Mouse (Mus musculus): ENCODE data around the gene Farp1.

Gene Farp1

DNA sequence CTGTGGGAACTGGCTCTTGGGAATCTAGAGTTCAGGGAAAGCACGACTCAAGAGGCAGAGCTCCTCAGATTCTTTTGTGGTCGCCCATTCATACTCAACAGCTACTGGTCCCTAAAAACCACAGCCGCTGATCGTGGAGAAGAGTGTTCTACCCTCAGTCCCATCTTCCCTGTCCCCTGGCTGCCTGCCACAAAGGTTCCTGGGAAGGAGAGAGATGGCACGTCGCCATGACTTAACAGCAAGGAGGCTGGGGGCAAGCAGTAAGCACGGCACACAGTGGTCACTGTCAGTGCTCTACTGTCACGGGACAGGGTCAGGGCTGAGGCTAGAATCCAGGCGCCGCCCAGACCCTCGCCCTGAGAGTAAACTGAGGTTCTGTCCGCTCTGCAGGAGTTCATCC lies 240.0 kb downstream of the Farp1 start:
- DNase-seq, result no peak

DNA sequence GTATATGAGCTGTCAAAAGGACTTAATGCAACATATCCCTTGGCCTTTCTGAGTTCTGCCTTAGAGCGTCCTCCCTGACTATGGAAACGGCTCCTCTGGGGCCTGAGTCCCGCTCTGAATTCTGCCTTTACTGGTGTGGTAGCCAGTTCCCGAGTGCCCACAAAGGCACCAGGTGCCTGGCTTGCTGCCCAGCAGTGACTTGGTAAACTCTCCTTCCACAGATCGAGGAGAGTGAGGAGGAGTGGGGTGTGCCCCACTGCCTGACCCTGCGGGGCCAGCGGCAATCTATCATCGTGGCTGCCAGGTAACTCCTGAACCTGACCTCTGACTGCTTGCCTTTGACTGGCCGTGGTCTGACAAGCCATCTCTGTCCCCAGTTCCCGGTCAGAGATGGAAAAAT lies 241.0 kb downstream of the Farp1 start:
- DNase-seq, result no peak

- peak; percentile 72 for DNase-seq
Observed at GRCm38 (mm10) chr14:121279106-121279505, 244.1 kb downstream of the Farp1 start.

DNA sequence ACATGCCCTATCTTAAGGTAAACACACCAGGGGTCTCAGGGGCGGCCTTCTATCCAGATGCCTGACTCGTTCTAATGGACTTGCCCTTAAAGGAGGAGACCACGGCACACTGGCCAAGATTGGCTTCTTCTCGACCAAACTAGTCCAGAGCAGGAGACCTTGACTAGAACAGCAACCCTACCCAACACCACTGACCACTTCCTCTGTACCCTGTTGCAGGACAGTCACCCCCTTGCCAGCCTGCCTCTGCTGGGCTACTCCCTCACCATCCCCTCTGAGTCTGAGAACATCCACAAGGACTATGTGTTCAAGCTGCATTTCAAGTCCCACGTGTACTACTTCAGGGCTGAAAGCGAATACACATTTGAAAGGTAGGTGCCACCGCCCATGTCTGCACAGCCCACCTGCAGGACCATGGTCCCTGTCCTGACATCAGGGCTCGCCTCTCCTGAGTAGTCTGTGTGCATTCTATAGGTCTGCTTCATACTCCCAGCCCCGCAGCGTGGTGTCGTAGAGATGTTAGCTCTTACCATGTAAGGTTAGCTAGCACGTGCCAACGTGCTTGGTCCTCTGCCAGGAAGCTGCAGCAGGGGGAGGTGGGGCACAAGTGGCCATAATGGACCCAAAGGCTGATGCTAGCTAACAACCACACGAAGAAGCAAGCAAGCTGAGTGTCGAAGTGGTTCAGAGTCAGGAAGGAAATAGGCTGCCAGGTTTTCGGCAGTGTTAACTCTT lies 245.8 kb downstream of the Farp1 start:
- DNase-seq, result no peak

GRCm38 (mm10) chr14:121281336-121281710 lies 246.3 kb downstream of the Farp1 start:
- no peak for DNase-seq

DNA sequence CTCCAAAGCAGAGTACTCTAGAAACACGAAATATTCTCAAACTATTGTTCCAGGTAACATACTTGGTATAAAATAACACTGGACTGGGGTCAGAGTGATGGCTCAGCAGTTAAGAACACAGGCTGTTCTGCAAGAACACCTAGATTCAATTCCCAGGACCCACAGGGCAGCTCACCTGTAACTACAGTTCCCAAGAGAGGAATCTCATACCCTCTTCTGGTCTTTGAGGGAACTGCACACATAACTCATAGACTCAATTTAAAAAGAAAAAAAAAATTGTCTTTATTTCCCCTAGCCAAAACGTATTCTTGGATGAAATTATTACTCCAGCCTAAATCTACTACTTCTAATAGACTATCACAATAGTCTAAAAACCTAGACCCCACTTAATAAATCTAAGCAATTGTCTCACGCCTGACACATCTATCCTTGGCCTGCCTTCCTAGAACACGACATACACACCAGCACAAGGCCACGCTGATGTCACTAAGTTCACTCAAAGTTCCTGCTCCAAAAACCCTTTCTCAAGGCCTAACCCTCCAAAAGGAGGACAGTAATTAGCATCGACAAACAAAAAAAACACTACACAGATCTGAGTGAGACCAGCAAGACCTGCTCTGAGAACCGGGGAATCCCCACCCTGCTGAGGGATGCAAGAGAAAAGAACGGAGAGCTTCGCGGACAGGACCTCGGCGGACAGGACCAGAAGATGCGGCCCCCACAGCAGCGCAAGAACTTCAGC lies 250.6 kb downstream of the Farp1 start:
- no peak for DNase-seq

DNA sequence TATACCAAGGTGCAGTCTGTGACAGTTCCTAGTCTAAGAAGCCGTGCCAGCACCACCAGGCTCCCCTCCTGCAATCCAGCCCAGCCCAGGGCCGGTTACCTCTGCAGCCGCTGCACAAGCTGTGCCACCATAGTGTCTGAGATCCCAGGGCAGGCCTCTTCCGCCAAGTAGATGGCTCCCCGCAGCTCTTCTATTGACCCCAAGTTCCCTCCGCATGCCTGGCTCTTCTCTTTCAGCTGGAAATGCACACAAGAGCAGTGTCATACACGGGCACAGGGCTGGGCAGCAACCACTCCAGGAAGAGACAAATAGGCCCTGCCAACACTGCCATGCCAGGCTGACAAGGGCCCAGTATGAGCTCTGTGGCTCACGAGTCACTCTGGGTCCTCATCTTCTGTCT lies 256.9 kb downstream of the Farp1 start:
- DNase-seq, result no peak

DNA sequence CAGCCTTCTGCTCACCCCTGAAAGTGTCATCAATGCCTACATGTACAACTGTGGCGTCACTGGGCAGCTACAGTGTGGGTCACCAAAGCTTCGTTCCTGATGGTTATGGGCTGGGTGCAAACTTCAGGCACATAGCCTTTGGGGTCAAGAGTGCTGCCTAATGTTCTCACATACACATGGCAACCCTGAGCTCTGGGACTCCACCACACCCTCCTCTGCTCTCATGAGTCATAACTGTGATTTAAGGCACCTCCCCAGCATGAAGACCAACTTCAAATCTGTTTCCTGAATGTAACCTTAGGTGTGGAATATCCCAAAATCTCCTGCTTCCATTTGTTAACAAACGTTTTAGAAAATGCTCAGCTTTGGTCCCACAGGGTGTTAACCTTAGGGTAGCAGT lies 257.4 kb downstream of the Farp1 start:
- DNase-seq, result no peak

- DNase-seq, result no peak
Observed at GRCm38 (mm10) chr14:121294484-121294883, 259.5 kb downstream of the Farp1 start.

GRCm38 (mm10) chr14:121297103-121297502 lies 262.1 kb downstream of the Farp1 start:
- no peak for DNase-seq

DNA sequence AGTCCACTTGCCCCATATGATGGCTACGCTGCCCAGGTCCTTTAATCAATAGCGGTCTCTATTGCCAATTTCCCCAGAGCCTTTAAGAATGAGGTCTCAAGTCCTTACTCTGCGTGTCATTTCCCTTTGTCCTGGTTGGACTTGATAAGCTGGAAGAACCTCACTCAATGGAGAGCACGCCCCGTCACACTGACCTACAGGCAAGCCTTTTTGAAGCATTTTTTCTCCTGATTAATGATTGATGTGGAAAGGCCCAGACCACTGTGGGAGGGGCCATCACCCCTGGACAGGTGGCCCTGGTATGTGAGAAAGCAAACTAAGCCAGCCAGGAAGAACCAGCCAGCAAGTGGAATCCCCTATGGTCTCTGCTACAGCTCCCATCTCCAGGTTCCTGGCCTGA lies 263.5 kb downstream of the Farp1 start:
- no peak for DNase-seq

DNA sequence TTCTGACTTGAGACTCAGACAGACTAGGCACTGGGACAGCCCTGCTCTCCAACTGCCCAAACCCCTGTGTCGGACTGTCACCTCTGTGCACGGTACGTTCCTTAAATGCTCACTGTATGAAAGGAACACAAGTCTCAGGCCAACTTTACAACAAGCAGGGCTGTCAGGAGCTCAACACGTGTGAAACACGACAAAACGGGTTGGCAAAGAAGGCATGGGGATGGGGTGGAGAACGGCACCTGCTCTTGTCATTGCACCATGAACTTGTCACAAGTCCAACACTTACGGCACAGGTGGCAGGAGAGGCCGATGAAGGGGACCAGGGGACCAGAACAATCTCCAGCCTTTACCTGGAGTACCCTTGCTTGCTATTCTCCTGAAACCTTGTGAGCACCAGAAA lies 264.1 kb downstream of the Farp1 start:
- DNase-seq, result no peak

DNA sequence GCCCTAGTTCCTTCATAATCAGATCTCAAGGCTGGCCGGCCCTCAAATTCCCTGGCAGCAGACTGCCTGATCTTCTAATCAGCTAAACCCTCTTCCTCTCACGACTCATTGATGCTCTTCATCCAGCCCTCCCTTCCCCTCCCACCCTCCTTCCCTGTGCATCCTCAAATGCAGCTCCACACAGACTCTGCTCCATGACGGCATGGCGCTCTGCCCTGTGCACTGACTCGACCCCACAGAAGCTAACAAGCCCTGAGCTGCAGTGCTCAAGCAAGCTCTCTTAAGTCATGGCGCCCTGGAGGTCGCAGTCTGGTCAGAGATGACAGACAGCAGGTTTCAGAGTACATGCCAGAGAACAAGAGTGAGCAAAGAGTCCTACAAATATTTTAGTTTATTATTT lies 269.5 kb downstream of the Farp1 start:
- DNase-seq, result no peak

DNA sequence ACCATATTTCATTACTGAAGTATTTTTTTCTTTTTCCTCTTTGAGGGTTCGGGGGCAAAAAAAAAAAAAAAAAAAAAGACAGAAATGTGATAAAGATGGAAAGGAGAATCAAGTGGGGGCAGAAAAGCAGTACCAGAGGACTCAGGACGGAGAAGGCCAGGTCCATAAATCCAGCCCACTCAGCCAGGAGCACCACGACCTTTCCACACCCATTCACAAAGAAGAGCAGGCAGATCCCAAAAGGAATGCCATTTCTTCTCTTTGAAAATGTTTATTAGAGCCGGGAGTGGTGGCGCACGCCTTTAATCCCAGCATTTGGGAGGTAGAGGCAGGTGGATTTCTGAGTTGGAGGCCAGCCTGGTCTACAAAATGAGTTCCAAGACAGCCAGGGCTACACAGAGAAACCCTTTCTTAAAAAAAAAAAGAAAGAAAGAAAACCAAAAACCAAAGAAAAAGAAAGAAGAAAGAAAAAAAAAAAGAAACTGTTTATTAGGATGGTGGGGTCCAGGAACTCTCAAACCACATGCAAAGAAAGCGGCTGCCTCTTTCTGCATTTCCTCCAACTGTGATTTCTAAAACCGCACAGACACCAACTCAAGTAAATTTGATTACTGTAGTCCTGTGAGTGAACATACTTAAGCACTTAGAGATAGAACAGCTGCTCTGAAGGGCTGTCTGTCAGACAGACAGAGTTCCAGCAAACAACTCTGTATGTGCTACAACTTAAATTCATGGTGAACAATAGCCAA lies 270.5 kb downstream of the Farp1 start:
- DNase-seq, result no peak

DNA sequence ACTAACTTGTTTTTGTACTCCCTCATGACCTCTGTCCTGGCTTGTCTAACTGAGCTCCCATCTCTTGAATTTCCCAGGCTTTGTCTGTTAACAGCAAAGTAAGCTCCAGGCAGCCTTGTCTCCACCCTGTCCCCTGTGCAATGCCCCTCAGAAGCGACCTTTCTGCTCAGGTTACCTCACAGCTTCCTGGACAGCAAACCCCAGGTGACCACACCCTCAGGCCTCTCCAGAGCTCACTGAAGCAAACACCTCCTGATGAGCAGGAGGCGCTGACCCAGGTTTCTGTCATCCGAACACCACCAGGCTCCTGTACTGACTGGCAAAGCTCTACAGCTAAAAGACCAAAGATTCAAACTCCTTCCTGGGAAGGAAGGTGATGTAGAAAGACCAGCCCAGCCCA lies 274.9 kb downstream of the Farp1 start:
- no peak for DNase-seq

GRCm38 (mm10) chr14:121310325-121311080 lies 275.5 kb downstream of the Farp1 start:
- DNase-seq, result no peak

DNA sequence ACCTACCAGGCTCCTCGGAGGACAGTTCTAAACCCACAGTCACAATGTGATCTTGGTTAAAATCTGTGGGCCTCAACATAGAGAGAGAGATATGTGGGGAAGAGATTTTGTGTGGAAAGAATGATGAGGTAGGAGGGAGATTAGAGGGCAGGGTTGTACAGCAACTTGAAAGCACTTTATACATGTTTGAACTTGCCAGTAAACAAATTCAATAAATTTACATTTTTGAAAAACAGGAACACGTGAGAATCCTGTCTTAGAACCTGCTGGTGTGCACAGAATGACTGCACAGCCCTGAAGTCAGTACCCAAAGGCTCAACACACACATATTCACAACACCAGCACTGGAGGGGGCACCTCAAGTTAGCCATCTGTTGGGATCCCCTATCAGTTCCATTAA lies 276.1 kb downstream of the Farp1 start:
- DNase-seq, result no peak

DNA sequence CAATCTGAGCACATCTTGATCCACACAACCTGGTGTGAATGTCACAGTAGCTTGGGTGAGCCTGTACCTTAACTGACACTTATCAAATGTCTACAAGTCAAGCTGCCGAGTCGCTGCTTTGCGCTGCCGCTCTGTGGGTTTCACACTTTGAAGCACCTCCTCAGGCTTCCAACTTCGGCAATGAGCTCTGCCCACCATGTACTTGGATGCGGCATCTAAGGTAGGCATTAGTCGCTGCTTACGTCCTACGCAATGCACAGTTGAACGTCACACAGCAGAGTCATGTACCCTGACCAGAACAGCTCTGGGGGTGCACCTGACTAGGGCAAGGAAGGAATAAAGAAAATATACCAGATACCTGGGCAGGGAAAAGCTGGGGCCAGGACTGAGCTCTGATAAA lies 278.3 kb downstream of the Farp1 start:
- DNase-seq, result no peak

DNA sequence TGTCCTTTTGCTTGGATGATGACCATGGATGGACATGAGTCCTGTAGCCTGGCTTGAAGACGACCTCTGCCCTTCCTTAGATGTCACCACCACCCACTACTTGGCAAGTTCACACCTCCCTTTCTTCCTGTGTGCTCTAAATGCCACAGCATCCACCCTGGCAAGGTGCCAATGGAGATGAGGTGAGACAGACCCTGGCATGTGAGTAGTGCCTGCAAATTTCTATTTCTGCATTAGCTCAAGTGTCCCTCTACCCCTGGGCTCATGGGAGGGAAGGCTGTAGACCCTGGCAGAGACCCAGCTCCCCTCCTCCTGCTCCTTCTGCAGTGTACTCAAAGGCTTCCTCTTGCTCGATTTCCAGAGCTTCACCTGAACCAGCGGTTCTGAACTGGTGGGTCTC lies 279.9 kb downstream of the Farp1 start:
- DNase-seq, result no peak

DNA sequence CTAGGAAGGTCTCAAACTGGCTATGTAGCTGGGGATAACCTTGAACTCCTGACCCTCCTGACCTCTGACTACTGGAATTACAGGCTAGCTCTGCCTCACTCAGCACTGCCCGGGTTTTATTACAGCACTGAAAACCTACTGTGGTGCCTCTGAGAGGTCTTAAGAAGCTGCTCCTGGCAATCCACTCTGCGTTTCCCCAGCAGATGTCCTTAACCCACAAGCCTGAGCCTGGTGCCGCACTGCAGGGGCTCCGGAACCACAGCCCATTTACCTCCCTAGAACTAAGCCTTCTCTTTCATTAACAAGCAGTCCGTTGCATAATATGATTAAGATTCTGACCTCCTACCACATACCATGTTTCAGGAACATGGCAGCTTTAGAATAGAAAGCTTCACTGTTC lies 281.1 kb downstream of the Farp1 start:
- no peak for DNase-seq

DNA sequence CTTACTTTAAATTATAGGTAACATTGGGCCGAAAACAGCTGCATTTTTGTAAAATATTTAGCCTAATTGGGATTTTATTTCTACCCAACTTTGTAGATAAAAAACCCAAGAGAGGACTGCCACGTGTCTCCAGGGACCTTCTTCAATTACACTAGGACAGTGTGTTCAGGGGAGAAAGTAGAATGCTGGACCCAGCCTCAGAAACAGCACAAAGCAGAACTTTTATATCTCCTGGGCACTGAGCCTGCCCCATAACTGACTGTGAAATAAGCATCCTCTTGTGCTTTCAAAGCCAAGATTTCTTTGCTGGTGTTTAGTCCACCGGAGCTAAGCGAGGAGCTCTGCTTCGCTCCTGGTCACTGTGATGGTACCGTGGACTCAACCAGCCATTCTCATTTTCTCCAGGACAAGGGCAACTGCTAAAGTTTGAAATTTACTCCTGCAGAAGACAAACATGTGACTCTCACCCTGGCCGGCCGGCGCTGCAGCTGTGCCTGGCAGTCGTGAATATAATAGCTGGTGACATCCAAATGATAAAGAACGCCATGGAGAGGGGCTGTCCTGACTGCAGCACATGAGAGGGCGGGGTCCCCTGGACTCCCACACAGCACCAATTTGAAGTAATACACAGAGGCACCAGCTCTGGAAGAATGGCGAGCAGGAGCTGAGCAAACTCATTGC lies 281.8 kb downstream of the Farp1 start:
- no peak for DNase-seq

DNA sequence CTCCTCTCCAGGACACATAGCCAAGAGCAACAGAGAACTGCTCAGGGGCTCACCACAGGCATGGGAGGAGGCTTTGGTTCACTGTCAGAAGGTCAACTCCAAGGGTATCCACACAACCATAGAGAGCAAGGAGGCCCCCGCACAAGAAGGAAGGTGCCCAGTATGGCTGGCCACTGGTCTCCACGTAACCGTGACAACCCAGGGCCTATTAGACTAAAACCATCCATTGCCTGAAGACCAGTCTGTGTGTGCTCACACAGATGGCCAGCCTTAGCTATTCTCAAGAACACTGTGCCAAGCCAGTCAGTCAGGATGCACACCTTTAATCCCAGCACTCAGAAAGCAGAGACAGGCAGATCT lies 282.3 kb downstream of the Farp1 start:
- no peak for DNase-seq

DNA sequence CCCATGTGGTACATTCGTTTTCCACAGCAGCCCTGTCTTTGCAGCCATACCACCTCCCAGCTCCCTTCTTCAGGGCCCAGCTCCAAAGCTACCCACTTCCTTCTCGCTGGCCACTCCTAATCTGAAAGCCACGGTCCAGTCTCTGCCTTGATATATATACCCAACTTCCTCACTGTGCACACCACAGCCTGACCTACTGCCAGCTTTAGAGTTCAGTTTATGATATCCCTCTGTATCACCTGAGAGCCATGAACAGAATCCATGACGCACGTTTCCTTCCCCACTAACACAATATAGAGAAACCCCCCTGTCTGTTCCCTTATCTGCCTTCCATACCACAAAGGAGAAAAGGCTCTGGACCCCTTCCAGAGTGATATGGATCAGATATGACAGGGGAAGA lies 283.4 kb downstream of the Farp1 start:
- DNase-seq, result no peak

All from cerebellum, adult 11 months (tissue).